Mouse (Mus musculus): ENCODE measurements at regions not wholly inside any gene's neighbourhood (a gene's known extent, or its start where the extent isn't known, plus 50 kb on each side); places are given as distances from the start of the nearest gene placed in this dataset.
A peak's percentile ranks its signal among the peaks of the same experiment; 100 is the strongest.
"Not testable (repeated sequence)": the region's sequence is repeated elsewhere in the genome, so short reads cannot be mapped to it uniquely, and the experiment has no call there.

DNA sequence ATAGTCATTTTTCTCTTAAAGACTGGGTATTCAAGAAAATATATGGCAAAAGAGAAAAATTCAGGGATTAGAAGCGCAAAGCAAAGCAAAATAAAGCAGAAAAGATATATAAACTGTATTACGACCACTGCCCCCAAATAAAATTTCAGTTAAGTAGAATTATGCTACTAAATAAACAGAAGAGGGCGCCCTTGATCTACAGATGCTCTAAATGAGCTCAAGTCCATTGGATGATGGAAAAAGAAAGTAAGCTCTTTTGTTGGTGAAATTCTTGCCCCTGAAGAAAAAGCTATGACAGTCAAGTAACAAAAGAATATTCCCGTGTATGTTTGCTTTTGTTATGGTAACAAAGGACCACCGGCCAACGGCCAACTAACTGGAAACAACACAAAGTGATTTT, 165.5 kb upstream of the Stk26 start:
- DNase-seq (ENCODE audit: extremely low spot score in 1 of 2, low spot score in 2 of 2): no peak
- intact Hi-C loops (cut with DNase I): loop anchor here (5.0 to 10.0 kb wide), 4 partner anchors 212 to 697 kb away; no protein-coding TSS in a partner anchor

DNA sequence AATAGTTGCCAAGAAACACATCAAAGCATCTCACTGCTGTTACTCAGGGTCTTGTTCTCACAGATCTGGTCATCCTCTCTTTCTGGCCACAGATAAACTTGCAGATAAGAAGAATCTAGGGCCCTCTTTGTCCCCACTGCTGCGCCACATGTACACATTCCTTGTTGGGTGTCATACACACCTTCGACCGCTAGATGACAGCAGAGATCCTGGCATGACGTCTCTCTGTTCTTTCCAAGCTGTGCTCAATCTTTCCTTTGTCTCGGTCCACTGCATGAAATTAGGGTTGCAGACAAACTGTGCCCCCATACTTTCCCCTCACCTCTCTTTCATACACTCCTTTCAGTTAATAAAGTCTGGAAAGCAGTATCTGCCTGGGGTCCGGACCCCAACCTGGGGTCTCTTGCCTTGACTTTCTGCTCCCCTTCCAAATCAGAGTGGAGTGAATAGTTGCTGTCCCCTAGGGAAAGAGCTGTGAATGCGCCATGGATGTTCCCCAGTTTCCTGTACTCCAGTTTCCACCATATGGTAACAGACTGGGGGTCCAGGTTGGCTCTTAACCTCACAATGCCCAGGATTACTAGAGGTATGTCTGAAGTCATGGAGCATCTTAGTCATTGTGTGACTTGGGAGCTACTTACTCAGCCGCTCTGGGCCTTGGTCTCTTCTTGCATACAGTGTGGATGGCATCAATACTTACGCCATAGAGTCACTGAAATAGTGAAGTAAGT, 182.8 kb upstream of the Stk26 start:
- peak; percentile 11 to 50 for DNase-seq (ENCODE audit: extremely low spot score in 1 of 2, low spot score in 2 of 2)
- intact Hi-C loops (cut with DNase I): no loop called here

DNA sequence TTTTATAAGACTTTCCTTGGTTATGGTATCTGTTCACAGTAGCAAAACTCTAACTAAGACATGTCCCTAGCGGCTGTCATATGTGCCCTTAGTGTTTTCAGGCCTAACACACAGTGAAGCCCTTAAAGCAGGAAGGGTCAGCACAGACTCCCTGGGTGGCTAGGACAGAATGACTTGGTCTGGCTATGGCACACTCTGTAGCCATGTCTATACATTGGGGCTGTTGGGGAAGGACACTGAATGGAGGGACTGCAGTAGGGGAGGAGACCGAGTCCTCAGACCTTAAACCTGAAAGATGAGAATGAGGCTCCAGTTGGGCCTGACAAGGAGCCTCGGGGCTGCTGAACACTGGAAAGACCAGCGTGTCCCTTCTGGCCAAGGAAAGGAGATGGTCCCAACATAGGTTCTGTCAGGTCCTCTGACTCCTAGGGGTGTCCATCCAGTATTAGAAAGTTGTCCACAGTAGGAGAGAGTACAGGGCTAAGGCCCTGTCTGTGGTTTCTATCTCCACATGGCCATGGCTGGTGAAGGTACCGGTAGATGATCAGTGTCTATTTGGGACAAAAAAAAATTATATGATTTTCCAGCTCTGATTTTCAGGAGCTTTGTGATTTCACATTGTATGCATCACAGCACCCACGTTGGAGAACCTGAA, 183.5 kb upstream of the Stk26 start:
- intact Hi-C loops (cut with DNase I): no loop called here
- DNase-seq (ENCODE audit: extremely low spot score in 1 of 2, low spot score in 2 of 2): no peak

DNA sequence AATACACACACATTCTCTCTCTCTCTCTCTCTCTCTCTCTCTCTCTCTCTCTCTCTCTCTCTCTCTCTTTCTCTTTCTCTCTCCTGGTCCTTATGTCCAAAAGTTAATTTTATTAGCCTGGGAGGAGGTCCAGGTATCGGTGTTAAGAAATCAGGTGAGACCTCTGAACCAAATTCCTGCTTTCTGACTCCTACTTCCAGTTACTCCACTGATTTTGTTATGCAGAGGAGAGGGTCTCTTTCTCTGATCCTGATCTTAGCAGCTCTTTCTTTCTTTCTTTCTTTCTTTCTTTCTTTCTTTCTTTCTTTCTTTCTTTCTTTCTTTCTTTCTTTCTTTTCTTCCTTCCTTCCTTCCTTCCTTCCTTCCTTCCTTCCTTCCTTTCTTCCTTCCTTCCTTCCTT, 185.5 kb upstream of the Stk26 start:
- DNase-seq (ENCODE audit: extremely low spot score in 1 of 2, low spot score in 2 of 2); intact Hi-C loops (cut with DNase I): not testable (repeated sequence)

GRCm38 (mm10) chrX:50641347-50641746, 199.5 kb upstream of the Stk26 start:
- DNase-seq (ENCODE audit: extremely low spot score in 1 of 2, low spot score in 2 of 2): no peak
- intact Hi-C loops (cut with DNase I): no loop called here

DNA sequence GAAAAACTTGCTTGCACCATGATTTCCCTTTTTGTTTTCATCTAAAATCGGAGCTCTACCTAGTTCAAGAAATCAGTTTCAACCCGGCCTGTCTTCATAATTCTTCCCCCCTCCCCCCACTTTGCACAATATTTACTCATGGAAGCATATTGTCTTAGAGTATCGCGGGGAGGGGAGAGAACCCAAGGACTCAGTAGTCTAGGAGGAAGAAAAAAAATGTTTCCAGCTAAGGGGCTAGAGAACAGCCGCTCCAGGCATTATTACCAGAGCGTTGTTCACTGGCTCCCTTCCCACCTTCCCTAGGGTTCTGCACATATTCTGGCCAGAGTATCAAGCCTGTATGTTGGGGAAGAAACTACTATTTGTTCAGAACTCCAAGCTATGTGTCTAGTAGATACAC, 205.2 kb upstream of the Stk26 start:
- no peak for DNase-seq (ENCODE audit: extremely low spot score in 1 of 2, low spot score in 2 of 2)
- intact Hi-C loops (cut with DNase I): no loop called here

DNA sequence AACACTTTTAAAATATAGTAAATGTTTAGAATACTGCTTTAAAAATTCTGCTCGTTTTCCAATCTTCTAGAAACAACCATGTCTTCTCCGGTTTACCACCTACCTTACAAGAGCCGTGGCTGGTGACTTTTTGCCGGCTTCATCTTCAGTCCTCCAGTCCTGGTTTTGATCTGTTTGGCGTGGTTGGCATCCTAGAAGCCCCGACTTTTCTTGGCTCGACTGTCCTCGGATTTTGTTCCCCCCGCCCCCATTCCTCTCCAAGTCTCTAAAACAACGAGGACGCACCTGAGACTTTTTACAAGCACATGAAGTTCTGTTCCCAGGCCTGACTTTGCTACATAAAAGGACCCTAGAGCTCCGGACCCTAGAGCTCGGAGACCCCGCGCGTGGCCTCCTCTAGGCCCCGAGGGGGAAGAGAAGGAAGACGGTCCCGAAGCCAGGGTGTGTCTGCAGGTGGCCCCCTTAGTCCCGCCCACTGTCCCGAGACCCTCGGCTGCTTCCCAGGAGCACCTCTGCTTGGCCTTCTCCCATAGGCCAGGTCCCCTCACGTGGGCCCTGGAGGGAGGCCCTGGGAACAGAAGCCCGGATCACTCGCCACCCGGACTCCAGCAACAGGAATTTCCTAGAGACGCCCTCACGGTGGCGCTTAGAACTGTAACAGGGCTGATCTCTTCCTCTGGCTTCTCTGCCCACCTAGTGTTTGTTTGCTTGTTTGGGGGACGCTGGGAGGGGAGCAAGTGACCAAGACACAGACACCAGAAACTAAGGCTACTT, 205.8 kb upstream of the Stk26 start:
- intact Hi-C loops (cut with DNase I): no loop called here
- DNase-seq (ENCODE audit: extremely low spot score in 1 of 2, low spot score in 2 of 2): peak; percentile 77 to 89

- no peak for DNase-seq (ENCODE audit: extremely low spot score in 1 of 2, low spot score in 2 of 2)
Observed at GRCm38 (mm10) chrX:50632536-50632935, 204.2 kb upstream of the Olfr1324 start.

GRCm38 (mm10) chrX:50625336-50625735, 197.0 kb upstream of the Olfr1324 start:
- intact Hi-C loops (cut with DNase I): no loop called here
- no peak for DNase-seq (ENCODE audit: extremely low spot score in 1 of 2, low spot score in 2 of 2)

More at GRCm38 (mm10) chrX:50632536-50632935, 204.2 kb upstream of the Olfr1324 start:
- intact Hi-C loops (cut with DNase I): no loop called here

DNA sequence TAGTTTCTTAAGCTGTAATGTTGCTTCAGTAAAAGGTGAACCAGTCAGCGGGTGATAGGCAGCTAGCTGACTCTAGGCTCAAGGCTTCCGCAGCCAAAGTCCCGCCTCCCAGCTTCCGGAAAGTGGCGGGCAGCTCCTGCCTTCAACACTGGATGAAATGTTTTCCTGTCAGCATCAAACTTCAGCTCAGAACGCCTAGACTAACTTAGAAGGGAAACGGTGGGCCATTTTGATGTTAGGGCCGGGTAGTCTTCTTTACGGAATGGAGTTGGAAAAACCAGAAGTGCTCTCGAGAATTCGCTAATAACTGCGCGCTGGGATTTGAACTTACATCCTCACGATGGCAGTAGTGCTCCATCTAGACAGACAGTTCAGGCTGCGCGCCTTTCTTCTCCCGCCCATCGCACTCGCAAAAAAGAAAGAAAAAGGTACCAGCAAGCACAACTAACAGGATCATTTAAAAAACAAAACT, 194.7 kb upstream of the Olfr1324 start:
- peak in 1 of 2 experiments; percentile 74 for DNase-seq (ENCODE audit: extremely low spot score in 1 of 2, low spot score in 2 of 2)
- intact Hi-C loops (cut with DNase I): no loop called here

GRCm38 (mm10) chrX:50620909-50621308, 192.6 kb upstream of the Olfr1324 start:
- intact Hi-C loops (cut with DNase I): no loop called here
- no peak for DNase-seq (ENCODE audit: extremely low spot score in 1 of 2, low spot score in 2 of 2)

DNA sequence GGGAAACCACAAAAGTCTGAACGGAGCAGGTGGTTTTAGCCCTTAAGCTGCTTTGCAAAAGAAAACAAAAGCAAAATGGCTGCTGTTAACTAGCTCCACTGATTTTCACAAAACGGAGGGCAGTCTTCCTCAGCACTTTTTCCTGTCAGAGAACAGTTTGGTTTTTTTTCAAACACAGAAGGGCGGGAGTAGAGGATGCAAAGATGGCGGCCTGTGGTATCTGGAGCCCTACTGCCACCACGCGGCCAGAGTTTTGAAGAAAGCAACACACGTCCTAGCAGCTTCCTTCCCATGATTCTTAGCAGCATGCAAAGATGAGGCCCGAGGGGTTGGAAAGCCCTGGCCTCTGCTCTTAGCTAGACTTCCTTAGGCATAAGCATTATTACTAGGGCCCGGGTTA, 191.6 kb upstream of the Olfr1324 start:
- intact Hi-C loops (cut with DNase I): loop anchor here (10.0 kb wide), 1 partner anchor 55 kb away; no protein-coding TSS in a partner anchor
- DNase-seq (ENCODE audit: extremely low spot score in 1 of 2, low spot score in 2 of 2): peak in 1 of 2 experiments; percentile 87

GRCm38 (mm10) chrX:50618936-50619335, 190.6 kb upstream of the Olfr1324 start:
- DNase-seq (ENCODE audit: extremely low spot score in 1 of 2, low spot score in 2 of 2): no peak
- intact Hi-C loops (cut with DNase I): loop anchor here (10.0 kb wide), 1 partner anchor 54 kb away; no protein-coding TSS in a partner anchor

DNA sequence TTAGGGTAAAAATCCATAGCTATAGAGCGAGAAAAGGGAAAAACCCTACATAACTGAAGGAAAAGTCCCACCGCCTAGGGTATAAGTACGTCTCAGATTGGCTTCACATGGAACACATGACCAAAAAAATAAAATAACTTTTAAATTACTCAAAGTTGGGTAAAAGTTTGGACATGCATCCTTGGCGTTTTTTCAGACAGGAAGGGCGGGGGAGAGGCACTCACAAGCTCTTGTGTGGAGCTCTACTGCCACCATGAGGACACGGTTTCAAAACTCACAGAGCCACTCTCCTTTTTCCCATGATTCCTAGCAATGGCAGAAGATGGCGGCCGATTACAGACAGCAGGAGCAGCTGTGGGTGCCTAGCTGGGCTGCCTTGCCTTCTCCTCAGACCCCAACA, 188.6 kb upstream of the Olfr1324 start:
- intact Hi-C loops (cut with DNase I): loop anchor here (10.0 kb wide), 1 partner anchor 52 kb away; no protein-coding TSS in a partner anchor
- peak in 1 of 2 experiments; percentile 85 for DNase-seq (ENCODE audit: extremely low spot score in 1 of 2, low spot score in 2 of 2)

DNA sequence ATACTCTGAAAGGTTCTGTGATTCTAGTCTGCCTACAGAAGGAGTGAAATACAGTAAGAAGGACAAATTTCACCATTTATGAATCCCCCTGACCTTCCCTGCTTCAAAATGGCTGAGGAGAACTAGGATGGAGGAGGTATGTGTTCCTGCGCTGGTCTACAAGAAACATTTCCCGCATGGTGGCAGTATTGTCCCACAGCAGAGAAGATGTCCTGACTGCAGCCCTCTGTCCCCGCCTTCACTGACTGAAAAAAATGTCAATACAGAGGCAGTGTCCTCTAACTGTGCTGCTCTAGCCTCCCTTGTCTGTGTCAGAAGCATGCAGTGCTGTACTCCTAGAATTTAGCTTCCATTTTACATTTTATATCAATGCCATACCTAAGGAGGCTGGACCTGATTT, 186.6 kb upstream of the Olfr1324 start:
- intact Hi-C loops (cut with DNase I): loop anchor here (10.0 kb wide), 1 partner anchor 50 kb away; no protein-coding TSS in a partner anchor
- DNase-seq (ENCODE audit: extremely low spot score in 1 of 2, low spot score in 2 of 2): peak in 1 of 2 experiments; percentile 83

DNA sequence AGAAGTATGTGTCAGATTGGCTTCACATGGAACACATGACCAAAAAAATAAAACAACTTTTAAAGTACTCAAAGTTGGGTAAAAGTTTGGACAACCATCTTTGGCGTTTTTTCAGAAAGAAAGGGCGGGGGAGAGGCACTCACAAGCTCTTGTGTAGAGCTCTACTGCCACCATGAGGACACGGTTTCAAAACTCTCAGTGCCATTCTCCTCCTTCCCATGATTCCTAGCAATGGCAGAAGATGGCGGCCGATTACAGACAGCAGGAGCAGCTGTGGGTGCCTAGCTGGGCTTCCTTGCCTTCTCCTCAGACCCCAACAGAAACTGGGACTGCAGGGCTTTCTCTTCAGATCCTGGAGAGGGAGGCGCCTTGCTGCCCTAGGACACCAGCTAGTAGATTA, 186.1 kb upstream of the Olfr1324 start:
- intact Hi-C loops (cut with DNase I): loop anchor here (10.0 kb wide), 1 partner anchor 50 kb away; no protein-coding TSS in a partner anchor
- DNase-seq (ENCODE audit: extremely low spot score in 1 of 2, low spot score in 2 of 2): not testable (repeated sequence)

DNA sequence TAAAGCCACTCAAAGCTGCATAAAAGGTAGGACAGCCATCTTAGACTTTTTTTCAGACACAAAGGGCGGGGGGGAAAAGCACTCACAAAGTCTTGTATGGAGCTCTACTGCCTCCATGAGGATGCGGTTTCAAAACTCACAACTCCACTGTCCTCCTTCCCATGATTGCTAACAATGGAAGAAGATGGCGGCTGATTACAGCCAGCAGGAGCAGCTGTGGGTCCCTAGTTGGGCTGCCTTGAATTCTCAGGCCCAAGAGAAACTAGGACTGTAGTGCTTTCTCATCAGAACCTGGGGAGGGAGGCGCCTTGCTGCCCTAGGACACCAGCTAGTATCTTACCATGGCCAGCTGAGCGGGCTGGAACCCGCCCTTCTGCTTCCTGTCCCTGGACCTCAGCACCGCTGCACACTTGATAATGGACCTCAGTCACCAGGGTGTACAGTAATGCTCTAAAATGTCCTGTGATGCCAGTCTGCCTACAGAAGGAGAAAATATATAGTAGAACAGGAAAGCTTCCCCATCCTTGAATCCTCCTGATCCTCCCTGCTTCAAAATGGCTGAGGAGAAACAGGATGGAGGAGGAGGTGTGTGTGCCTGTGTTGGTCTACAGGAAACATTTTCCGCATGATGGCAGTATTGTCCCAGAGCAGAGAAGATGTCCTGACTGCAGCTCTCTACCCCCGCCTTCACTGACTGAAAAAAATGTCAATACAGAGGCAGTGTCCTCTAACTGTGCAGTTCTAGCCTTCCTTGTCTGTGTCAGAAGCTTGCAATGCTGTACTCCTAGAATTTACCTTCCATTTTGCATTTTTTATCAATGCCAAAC, 183.7 kb upstream of the Olfr1324 start:
- DNase-seq (ENCODE audit: extremely low spot score in 1 of 2, low spot score in 2 of 2): peak in 1 of 2 experiments; percentile 92
- intact Hi-C loops (cut with DNase I): loop anchor here (10.0 kb wide), 1 partner anchor 47 kb away; no protein-coding TSS in a partner anchor

GRCm38 (mm10) chrX:50608141-50608540, 179.8 kb upstream of the Olfr1324 start:
- intact Hi-C loops (cut with DNase I); DNase-seq (ENCODE audit: extremely low spot score in 1 of 2, low spot score in 2 of 2): not testable (repeated sequence)

All from left cerebral cortex, postnatal 10 days (tissue).